Mouse (Mus musculus) small intestine, adult 2 months (tissue): ENCODE data around the gene Rrp7a.

Experiments
- CTCF ChIP-seq: fragments of 200-500 bp; IDR thresholded peaks from 2 replicates; pipeline ENCODE4 v1.5.1; 2012; ENCODE audit warnings: low read depth, mild to moderate bottlenecking, control low read depth, inconsistent platforms, low read length, moderate library complexity, mixed read lengths; ENCODE audit not compliant: insufficient replicate concordance, insufficient read length; ENCODE audit errors: extremely low read depth
- POLR2A ChIP-seq: fragments of 200-500 bp; IDR thresholded peaks from 2 replicates; pipeline ENCODE4 v1.6.1; 2012; ENCODE audit warnings: low read depth, mild to moderate bottlenecking, control low read depth, inconsistent platforms, low read length, moderate library complexity

GRCm38 (mm10) chr15:83112898-83113297 lies 9.7 kb downstream of the Rrp7a start:
- TF ChIP-seq CTCF (peak; percentile 65), POLR2A (no peak)
